14 mouse cellular contexts compared by ENCODE assay signal in genomic region chr7:133484430-133484841, GRCm38 (mm10).
DNase-seq lines count a peak whose midpoint lies in the region; ATAC-seq and TF ChIP-seq lines count a peak whose summit lies in the region.
"Had no signal": no experiment of that assay in that cellular context is flagged by ENCODE, and none has a peak within 500 bp of the region (broad histone marks: within the 10 kb centered on the region; RNA-seq: fewer than 3 reads in every experiment).

No protein-coding gene starts in this region.

- intact Hi-C loops in left cerebral cortex, postnatal 36 days (cut with DNase I) = no loop called here
- intact Hi-C loops in gastrocnemius, postnatal 36 days (cut with DNase I) = no loop called here

- peaks cover 20% of the 10 kb centered on the region for H3K4me1 ChIP-seq in forebrain, postnatal 0 days (ENCODE audit: insufficient read depth)
- peaks cover 22% of the 10 kb centered on the region for H3K4me1 ChIP-seq in forebrain, embryonic 10.5 days
- H3K4me1 ChIP-seq in stomach, postnatal 0 days (replicated peaks; ENCODE audit: control insufficient read depth, insufficient read depth) = no peaks in the 10 kb centered on the region
- H3K4me1 ChIP-seq in hindbrain, embryonic 14.5 days (replicated peaks; ENCODE audit: control insufficient read depth, insufficient read depth, low read length) = no peaks in the 10 kb centered on the region
- H3K4me1 ChIP-seq: liver, embryonic 12.5 days had no signal

- H3K36me3 ChIP-seq in forebrain, postnatal 0 days (ENCODE audit: insufficient read depth) = no peaks in the 10 kb centered on the region
- H3K36me3 ChIP-seq in forebrain, embryonic 10.5 days (replicated peaks) = no peaks in the 10 kb centered on the region
- no peaks in the 10 kb centered on the region for H3K36me3 ChIP-seq in stomach, postnatal 0 days (ENCODE audit: control insufficient read depth, insufficient read depth, low read length)
- H3K36me3 ChIP-seq in hindbrain, embryonic 14.5 days (replicated peaks; ENCODE audit: control insufficient read depth, insufficient read depth) = no peaks in the 10 kb centered on the region
- H3K36me3 ChIP-seq: liver, embryonic 12.5 days had no signal

- no peak overlapping the region for H3K27ac ChIP-seq in forebrain, postnatal 0 days (ENCODE audit: low read depth, low read length)
- H3K27ac ChIP-seq in forebrain, embryonic 10.5 days = no peak overlapping the region
- no peak overlapping the region for H3K27ac ChIP-seq in stomach, postnatal 0 days (replicated peaks)
- no peak overlapping the region for H3K27ac ChIP-seq in hindbrain, embryonic 14.5 days
- H3K27ac ChIP-seq: liver, embryonic 12.5 days had no signal

- H3K9me3 ChIP-seq in forebrain, postnatal 0 days (ENCODE audit: low read length) = no peaks in the 10 kb centered on the region
- no peaks in the 10 kb centered on the region for H3K9me3 ChIP-seq in forebrain, embryonic 10.5 days
- H3K9me3 ChIP-seq in stomach, postnatal 0 days (ENCODE audit: control insufficient read depth, low read length) = no peaks in the 10 kb centered on the region
- H3K9me3 ChIP-seq in hindbrain, embryonic 14.5 days (ENCODE audit: control insufficient read depth, low read length) = no peaks in the 10 kb centered on the region
- H3K9me3 ChIP-seq: liver, embryonic 12.5 days had no signal

- TF ChIP-seq CTCF in forebrain, postnatal 0 days (IDR thresholded peaks at IDR 0.05; ENCODE audit: low read depth) = no peak
- TF ChIP-seq CTCF in stomach, postnatal 0 days (IDR thresholded peaks at IDR 0.05; ENCODE audit: low read depth) = no peak

- peak; percentile 29 for ATAC-seq in forebrain, postnatal 0 days
- no peak for ATAC-seq in stomach, postnatal 0 days (ENCODE audit: low FRiP score, low TSS enrichment)
- ATAC-seq in hindbrain, embryonic 14.5 days (ENCODE audit: low FRiP score) = no peak
- ATAC-seq: hindbrain, embryonic 16.5 days; liver, embryonic 12.5 days had no signal

- peak; percentile 46 for DNase-seq in forebrain, postnatal 0 days
- DNase-seq in forebrain, embryonic 10.5 days (ENCODE audit: extremely low spot score, low spot score) = no peak
- DNase-seq in layer of hippocampus, postnatal 10 days (ENCODE audit: low spot score in 2 of 2) = peak; percentile 51 to 65
- peak; percentile 34 to 45 for DNase-seq in left cerebral cortex, postnatal 36 days (ENCODE audit: low spot score in 2 of 2)
- DNase-seq in telencephalon, adult 2 months (ENCODE audit: low read depth, low spot score) = peak; percentile 62
- no peak for DNase-seq in gastrocnemius, postnatal 36 days
- DNase-seq in stomach, postnatal 0 days (ENCODE audit: low spot score) = no peak
- DNase-seq in hindbrain, embryonic 14.5 days (ENCODE audit: low spot score) = no peak
- DNase-seq: B cell, adult 2 months; cerebellum, adult 11-12 months; heart, postnatal 14 days; kidney, adult 2 months had no signal

- H3K27me3 ChIP-seq in forebrain, postnatal 0 days (ENCODE audit: insufficient read depth, low read length) = no peaks in the 10 kb centered on the region
- H3K27me3 ChIP-seq in forebrain, embryonic 10.5 days (ENCODE audit: poor library complexity, severe bottlenecking) = no peaks in the 10 kb centered on the region; the same call in 1 of the 2 replicates
- no peaks in the 10 kb centered on the region for H3K27me3 ChIP-seq in stomach, postnatal 0 days (ENCODE audit: control insufficient read depth, insufficient read depth, low read length)
- H3K27me3 ChIP-seq in hindbrain, embryonic 14.5 days (ENCODE audit: control insufficient read depth, insufficient read depth, low read length) = no peaks in the 10 kb centered on the region
- H3K27me3 ChIP-seq: liver, embryonic 12.5 days had no signal

- 49% methylated on average over 8 of the region's 8 CpGs for WGBS in forebrain, postnatal 0 days
- 84% methylated on average over 8 of the region's 8 CpGs for WGBS in forebrain, embryonic 10.5 days
- 64% methylated on average over 8 of the region's 8 CpGs for WGBS in stomach, postnatal 0 days
- 69% methylated on average over 8 of the region's 8 CpGs for WGBS in hindbrain, embryonic 14.5 days

- H3K4me3 ChIP-seq in forebrain, postnatal 0 days (ENCODE audit: low read depth, low read length) = no peak overlapping the region
- H3K4me3 ChIP-seq in forebrain, embryonic 10.5 days = no peak overlapping the region
- H3K4me3 ChIP-seq in stomach, postnatal 0 days (ENCODE audit: low read depth, low read length) = no peak overlapping the region
- no peak overlapping the region for H3K4me3 ChIP-seq in hindbrain, embryonic 14.5 days (replicated peaks; ENCODE audit: low read length)
- H3K4me3 ChIP-seq: liver, embryonic 12.5 days had no signal

- H3K9ac ChIP-seq in forebrain, postnatal 0 days = no peak overlapping the region
- H3K9ac ChIP-seq in stomach, postnatal 0 days (ENCODE audit: low read length) = no peak overlapping the region
- no peak overlapping the region for H3K9ac ChIP-seq in hindbrain, embryonic 14.5 days
- H3K9ac ChIP-seq: liver, embryonic 12.5 days had no signal

- TF ChIP-seq EP300 in stomach, postnatal 0 days (optimal IDR thresholded peaks at IDR 0.05) = no peak

- H3K4me2 ChIP-seq in forebrain, postnatal 0 days (ENCODE audit: low read depth) = no peak overlapping the region
- H3K4me2 ChIP-seq in stomach, postnatal 0 days (replicated peaks; ENCODE audit: low read depth) = no peak overlapping the region
- no peak overlapping the region for H3K4me2 ChIP-seq in hindbrain, embryonic 14.5 days (replicated peaks)
- H3K4me2 ChIP-seq: liver, embryonic 12.5 days had no signal

Comparison
In these comparisons a context has a peak if more than half of its experiments do, and no peak if none do; other contexts are left out.
1. DNase-seq: peak in forebrain, postnatal 0 days (single experiment), layer of hippocampus, postnatal 10 days (2 of 2), left cerebral cortex, postnatal 36 days (2 of 2) and telencephalon, adult 2 months (single experiment); none in forebrain, embryonic 10.5 days (single experiment), gastrocnemius, postnatal 36 days (0 of 2), stomach, postnatal 0 days (single experiment) and hindbrain, embryonic 14.5 days (single experiment).